Mouse (Mus musculus) left cerebral cortex, postnatal 14 days (tissue): ENCODE data around the gene Dgcr8. TPM values are rescaled to one million over a fixed set of nuclear protein-coding genes. Genes with fewer than 3 reads are reported as not detected.

ENCODE experiments used
- DNase-seq, 2 experiments: peaks; one replicate each; pipeline ENCODE4 v3.0.0; 2021 to 2022; ENCODE audit warnings: low spot score in 2 of 2, mixed read lengths in 1 of 2
- intact Hi-C: fragments of 180-260 bp; cut with DNase I; formaldehyde crosslinking; loops from one replicate; pipeline ENCODE4 v1.15.1; 2025
- total RNA-seq, 2 experiments: library from RNA; stranded (reverse); gene quantifications; 2 replicates each; pipeline ENCODE4 v1.2.3; 2021

The Dgcr8 gene
- total RNA-seq, 2 experiments from 2014 or later = 38.2 to 44.9 TPM

- intact Hi-C loops = loop anchor here (5.0 kb wide), 1 partner anchor 36 kb away; the partner anchor contains the start of gene Dgcr8
- DNase-seq = no peak
Measured at GRCm38 (mm10) chr16:18250828-18251790, 37.9 kb downstream of the Dgcr8 start.

DNA sequence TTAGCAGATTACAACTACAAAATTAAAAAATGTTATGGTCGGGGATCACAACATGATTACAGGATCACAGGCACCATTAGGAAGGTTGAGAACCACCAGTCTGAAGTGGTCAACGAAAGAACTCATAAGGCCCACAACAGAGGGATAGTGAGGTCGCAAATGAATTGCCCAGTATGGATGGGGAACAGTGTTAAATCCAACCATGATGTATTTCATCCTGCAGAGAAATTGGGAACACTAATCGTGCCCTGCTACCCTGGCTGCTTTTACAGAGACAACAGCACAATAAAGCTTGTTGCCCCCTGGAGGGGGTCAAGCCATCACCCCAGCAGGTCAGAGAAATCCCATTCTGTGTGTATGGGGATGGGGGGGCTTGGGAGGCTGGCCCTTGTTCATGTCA, 38.8 kb downstream of the Dgcr8 start:
- intact Hi-C loops = loop anchor here (5.0 kb wide), 1 partner anchor 37 kb away; the partner anchor contains the start of gene Dgcr8
- DNase-seq = no peak

DNA sequence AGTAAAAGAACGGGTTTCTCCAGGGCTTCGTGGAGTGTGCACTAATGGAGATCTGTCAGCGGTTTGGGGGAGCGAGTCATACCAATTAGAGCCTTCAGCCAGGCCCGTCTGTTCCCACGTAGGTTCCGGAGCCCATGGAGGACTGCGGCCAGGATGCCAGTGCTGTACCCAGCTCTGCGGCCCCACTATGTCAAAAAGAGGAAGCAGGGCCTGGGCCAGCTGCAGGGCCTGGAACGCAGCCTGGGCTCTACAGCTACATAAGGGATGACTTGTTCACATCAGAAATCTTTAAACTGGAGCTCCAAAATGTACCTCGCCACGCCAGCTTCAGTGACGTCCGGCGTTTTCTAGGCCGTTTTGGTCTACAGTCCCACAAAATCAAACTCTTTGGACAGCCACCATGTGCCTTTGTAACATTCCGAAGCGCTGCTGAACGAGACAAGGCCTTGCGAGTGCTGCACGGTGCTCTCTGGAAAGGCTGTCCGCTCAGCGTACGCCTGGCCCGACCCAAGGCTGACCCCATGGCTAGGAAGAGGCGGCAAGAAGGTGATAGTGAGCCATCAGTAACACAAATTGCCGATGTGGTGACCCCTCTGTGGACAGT, 39.6 kb downstream of the Dgcr8 start:
- intact Hi-C loops = no loop called here
- peak; percentile 58 to 62 for DNase-seq

DNA sequence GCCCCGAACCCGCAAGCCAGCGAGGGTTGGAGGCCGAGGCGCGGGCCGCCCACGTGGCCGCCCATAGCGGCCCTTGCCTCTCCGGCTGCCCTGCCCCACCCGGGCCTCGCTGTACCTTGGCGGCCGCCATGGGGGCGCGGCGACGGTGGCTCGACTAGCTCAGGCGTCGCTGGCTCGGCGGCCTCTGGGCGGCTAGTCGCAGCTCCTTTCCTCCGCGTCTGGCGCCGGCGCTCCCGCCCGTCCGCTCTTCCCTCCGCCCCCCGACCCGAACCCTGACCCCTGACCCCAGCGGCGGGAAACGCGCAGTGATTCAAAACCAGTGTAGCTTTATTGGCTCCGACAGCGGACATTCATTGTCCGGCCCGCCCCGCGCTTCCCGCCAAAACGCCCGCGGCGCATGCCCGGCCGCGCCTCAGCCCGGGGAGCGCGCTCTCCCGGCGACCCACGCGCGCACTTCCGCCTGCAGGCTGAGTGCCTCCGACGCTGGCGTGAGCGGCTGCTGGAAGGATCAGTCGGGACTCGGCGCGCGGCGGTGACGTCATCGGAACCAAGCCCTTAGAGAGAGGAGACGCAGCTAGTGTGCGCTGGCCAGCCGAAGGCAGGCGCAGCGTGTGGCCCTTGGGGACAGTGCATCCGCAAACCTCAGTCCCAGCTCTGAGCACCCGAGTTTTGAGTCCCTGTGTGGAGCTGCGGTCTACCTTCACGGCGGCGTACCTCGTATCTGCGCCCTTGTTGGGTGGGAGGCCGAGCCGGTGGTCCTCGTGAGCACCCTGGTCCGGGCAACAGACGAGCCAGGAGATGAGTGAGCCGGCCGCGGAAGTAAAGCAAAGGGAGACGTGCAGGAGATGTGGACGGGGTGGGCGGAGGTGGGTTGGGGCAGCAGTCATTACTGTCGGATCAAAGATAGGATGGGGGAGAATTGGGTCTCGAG, 40.3 kb downstream of the Dgcr8 start, which contains the start of the genes Trmt2a and Ranbp1:
Gene Trmt2a, plus strand, starts transcription at position 247 of the 931 bp plus-strand sequence.
Gene Ranbp1, minus strand, starts transcription at position 300 of the 931 bp plus-strand sequence.
- peak; percentile 98 to 99 for DNase-seq
- intact Hi-C loops = no loop called here

- intact Hi-C loops = no loop called here
- no peak for DNase-seq
Measured at GRCm38 (mm10) chr16:18247521-18248399, 41.3 kb downstream of the Dgcr8 start.

- intact Hi-C loops = no loop called here
- DNase-seq = no peak
Measured at GRCm38 (mm10) chr16:18241581-18241980, 47.5 kb downstream of the Dgcr8 start.

DNA sequence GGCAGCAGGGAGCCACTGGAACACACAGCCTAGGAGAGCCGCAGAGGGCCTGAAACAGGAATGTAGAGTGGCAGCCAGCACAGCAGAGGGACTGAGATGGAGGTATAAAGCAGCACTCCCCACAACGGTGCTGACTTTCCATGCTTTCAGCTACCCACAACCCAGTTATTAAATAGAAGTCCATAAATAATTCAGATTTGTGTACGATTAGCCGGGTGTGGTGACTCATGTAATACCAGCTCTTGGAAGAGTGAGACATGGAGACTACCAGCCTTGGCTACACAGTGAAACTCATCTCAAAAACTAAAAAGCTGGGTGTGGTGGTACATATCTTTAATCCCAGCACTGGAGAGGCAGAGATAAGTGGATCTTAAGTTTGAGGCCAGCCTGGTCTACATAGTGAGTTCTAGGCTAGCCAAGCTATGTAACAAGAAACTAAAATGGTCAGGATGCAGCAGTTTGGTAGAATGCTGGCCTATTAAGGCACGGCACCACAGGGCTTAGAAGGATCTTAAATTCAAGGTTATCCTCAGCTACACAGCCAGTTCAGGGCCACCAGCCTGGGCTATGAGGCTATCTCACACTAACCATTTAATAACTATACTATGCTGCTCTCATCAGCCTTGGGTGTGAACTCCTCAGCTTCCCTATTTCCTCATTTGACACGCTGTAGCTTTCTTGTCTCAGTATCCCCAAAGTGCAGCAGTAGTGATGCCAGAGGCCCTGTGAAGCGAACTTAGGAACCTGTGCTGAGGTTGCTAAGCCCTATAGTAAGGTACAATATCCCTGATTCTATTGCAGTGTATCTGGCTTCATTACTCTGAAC, 52.2 kb downstream of the Dgcr8 start:
- DNase-seq = no peak
- intact Hi-C loops = no loop called here

DNA sequence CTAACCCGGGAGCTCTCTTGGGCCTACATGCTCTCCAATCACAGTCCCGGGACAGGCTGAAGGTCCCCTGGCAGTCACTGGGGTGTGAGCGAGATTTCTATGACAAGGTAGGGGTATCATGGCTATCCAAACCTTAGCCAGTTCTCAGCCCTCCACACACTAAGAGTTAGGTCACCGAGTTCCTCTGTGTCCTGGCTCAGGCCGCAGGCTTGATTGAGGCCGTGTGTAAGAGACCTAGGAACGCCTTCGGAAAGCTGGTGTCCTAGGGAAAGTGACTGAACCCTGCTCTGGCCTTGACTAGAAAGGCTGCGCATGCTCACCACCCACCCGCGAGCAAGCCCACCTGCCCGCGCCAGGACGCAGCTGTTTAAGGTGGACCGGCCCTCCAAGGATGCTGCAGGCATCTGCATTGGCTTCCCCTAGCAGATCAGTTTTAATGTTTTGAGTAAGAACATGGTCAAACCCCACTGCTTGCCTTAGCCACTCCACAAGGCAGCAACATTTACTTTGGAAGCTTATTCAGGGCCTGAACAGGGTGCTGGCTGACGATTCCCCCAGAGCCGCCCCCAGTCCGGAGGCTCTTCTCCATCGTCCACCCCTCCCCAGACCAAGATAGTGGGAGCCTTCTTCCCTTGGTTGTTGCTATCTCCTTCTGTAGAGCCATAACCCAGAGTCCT, 53.5 kb downstream of the Dgcr8 start:
- intact Hi-C loops = no loop called here
- DNase-seq = peak; percentile 59 to 70

DNA sequence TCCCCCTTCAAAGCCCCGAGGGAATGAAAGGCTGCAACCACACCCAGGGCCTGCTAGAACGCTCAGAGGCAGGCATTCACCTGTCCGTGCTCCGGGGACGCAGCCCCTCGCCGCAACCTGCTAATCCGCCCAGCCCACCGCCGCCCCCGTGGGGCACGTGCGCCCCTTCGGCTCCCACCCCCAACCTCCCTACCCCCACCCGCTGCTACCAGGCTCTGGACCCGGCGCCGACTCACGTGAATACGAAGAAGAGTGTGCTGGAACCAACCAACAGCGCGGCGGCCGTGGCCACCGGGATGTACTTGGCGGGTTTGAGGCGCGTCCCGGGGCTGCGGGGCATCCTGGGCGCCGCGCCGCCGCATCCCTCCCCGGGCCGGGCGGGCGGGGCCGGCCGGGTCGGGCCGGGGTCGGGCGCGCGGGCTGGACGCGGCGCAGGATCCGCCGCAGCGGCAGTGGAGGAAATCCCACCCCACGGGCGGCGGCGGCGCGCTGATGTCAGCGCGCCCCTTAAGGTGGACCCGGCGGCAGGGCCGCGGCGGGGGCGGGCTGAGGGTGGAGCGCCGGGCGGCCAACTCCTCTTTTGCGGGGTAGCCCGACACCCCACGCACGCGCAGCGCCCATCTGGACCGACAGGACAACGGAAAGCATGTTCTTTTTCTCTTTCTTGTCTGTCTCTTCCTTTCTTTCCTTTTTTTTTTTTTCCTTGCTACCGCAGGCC, 54.2 kb downstream of the Dgcr8 start, which contains the start of gene Zdhhc8:
Gene Zdhhc8, minus strand, starts transcription at position 466 of the 718 bp plus-strand sequence.
- peak; percentile 56 to 82 for DNase-seq
- intact Hi-C loops = no loop called here

DNA sequence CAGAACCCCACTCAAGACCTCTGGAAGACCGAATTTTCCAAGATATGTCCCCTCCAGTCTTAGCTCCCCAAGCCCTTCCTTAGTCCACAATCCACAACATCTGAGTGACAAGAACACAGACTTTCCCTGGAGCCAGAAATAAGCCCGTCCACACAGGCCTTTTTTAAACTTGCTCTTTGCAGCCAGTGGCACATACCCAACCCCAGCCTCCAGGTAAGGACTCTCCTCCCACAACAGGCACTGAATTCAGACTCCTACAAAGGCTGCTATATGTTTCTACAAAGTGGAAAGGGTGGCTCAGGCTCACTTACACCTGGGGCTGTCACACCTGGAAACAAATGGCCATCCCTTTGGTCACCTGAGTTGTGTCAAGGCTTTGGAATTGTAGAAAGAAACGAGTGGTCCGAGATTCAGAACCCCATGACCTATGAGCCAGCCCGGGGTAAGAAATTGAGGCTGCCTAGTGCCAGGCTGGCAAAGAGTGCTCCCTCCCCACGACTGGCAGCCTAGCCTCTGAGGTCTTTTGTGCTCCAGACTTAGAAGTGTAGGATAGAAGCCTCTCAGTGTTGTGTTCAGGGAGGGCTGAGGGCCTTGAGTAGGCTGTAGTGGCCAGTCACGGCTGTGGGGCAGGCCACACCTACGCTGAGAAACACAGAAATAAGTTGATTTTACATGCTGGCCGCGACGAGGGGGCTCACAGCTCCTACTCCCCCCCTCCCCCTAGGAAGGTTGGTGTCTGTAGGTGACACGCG, 55.0 kb downstream of the Dgcr8 start:
- peak in 1 of 2 experiments; percentile 53 for DNase-seq
- intact Hi-C loops = no loop called here

- intact Hi-C loops = no loop called here
- DNase-seq = no peak
Measured at GRCm38 (mm10) chr16:18233451-18233850, 55.6 kb downstream of the Dgcr8 start.

DNA sequence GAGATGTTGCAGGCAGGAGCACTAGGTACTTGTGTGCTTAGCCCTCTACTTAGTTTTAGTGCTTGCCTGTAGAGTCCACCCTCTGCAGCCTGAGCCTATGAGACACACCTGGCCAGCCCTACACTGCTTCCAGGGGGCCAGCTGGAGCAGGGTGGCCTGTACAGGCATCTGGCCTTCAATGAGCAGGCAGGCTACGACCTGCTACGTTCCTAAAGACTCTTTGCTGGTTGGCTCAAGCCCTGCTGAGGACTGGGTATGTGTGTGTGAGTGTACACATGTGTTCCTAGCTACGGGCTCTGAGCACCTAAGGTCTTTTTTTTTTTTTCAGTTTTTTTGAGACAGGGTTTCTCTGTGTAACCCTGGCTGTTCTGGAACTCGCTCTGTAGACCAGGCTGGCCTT, 57.6 kb downstream of the Dgcr8 start:
- intact Hi-C loops = no loop called here
- DNase-seq = no peak

DNA sequence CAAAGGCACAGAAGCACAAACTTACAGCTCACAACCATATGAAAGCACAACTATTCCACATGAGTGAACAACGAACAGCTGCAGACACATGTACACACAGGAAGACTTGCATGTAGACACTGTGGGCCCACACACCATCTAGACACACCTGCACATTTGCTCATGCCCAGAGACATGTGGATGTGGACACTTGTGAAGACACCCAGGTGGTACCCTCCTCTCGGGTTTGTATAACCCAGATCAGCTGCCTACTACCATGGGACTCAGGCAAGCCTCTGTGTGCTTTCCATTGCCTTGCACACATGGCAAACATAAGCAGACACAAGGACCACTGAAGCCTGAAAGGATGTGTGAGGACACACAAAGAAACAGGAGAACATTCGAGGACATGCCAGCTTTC, 58.0 kb downstream of the Dgcr8 start:
- intact Hi-C loops = no loop called here
- DNase-seq = no peak

DNA sequence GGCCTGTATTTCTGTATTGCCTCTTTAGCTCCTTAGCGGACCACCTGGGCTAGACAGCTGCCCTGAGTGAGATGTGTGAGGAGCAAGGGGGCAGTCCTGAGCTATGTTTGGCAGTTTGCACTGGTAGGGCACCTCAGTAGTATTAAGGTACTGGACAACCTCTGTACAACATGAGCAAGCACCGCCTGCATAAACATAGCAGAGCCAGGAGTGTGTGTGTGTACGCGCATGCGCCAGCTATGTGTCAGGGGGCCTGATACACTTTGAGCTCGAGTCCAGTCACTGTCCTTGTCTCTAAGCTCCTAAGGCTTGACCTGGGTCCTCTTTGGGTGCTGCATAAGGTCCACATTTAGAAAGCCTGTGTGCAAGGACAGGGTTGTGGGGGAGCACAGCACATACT, 58.4 kb downstream of the Dgcr8 start:
- DNase-seq = no peak
- intact Hi-C loops = no loop called here

- intact Hi-C loops = no loop called here
- DNase-seq = peak; percentile 89 to 95
Measured at GRCm38 (mm10) chr16:18229622-18230021, 59.4 kb downstream of the Dgcr8 start.

DNA sequence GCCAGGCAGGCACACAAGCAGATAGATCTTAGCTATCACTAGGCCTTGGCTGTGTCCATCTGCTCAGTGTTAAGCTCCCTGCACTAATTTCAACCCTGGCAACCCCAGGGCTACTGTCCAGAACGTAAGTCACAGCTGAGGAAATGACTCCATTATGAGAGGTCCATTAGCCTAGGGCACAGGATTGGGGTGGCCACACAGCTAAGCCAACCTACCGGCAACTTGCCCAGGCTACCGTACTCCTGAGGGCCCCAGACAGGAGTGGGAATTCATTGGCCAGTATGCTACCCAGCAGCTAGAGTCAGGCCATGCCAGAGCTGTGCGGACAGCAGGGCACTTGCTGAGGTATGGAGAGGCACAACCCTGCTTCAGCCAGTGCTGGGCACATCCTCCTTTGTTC, 60.2 kb downstream of the Dgcr8 start:
- no peak for DNase-seq
- intact Hi-C loops = no loop called here
